Mouse (Mus musculus): ENCODE data around the gene Gm12184.

GRCm38 (mm10) chr11:48817794-48818193 lies 8.7 kb downstream of the Gm12184 start:
- TF ChIP-seq CTCF (IDR thresholded peaks at IDR 0.05; ENCODE audit: low read depth, low read length) (no peak), GATA1 (IDR thresholded peaks at IDR 0.05; ENCODE audit: borderline replicate concordance, low read length) (no peak)
